Mouse (Mus musculus) embryonic fibroblast, embryonic 13.5 days (primary cell): Measurements from ENCODE around the gene Kcnq1.

Experiments used
- CTCF ChIP-seq: IDR thresholded peaks from 2 replicates; pipeline ENCODE4 v1.5.1; 2011; ENCODE audit warnings: mild to moderate bottlenecking, control low read depth, low read length, moderate library complexity, borderline replicate concordance; ENCODE audit not compliant: insufficient read depth
- POLR2A ChIP-seq: IDR thresholded peaks from 2 replicates; pipeline ENCODE4 v1.6.1; 2011; ENCODE audit warnings: low read depth, mild to moderate bottlenecking, control low read depth, low read length, moderate library complexity

DNA sequence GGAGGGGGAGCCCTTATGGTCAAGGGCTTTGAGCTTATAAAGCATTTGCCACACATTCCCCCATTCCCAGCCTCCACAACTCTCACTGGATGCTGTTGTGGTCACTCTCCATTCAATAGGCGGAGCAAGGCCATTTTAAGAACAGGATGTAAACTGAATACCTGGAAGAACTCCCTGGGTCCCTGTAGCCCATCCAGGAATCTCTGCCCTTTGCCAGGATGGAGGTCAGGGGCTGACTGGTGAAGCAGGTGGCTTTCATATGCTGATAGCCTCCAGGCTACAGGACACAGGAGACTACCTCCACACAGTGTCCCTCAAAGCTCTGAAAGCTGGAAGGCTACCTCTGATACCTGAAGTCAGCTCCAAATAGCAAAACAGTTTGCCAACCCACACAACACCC is 326.5 kb downstream of the Kcnq1 start:
- TF ChIP-seq CTCF (no peak), POLR2A (no peak)
